Mouse (Mus musculus) lung, embryonic 15.5 days (tissue): ENCODE measurements around the gene Btaf1. TPM values are rescaled to one million over a fixed set of nuclear protein-coding genes. Genes with fewer than 3 reads are reported as not detected.

Experiments used
- polyA plus RNA-seq: library from polyadenylated mRNA; unstranded; fragments of >200 nt; fragmentation: Nextera tagmentation; extraction: Ambion mirVana; gene quantifications from 2 replicates; pipeline ENCODE4 v1.2.1, GENCODE M21; 2015

Gene Btaf1
- polyA plus RNA-seq, 1 experiment from 2014 or later, result 11.3 TPM

Other genes with a start within 250 kb of the Btaf1 start
- gene Ppp1r3c, start 189.4 kb upstream of the Btaf1 start, polyA plus RNA-seq, result 83.4 and 84.3 TPM in 2 replicates
- 47.3 and 47.6 TPM in 2 replicates for gene Tnks2, start 91.8 kb upstream of the Btaf1 start, polyA plus RNA-seq
- gene Fgfbp3, start 6.5 kb upstream of the Btaf1 start, polyA plus RNA-seq, result 6.4 and 7.8 TPM in 2 replicates